Mouse (Mus musculus) layer of hippocampus, adult 6 months (tissue): ENCODE measurements around the gene Zfp276. TPM values are rescaled to one million over a fixed set of nuclear protein-coding genes. Genes with fewer than 3 reads are reported as not detected.

ENCODE experiments used
- long read RNA-seq, 2 experiments: library from polyadenylated mRNA; unstranded; transcript quantifications; one replicate each; pipeline ENCODE4 v2.0.0; 2019 to 2020
- polyA plus RNA-seq: library from polyadenylated mRNA; unstranded; fragments of <200 nt; fragmentation: Nextera tagmentation; gene quantifications from 2 replicates; pipeline ENCODE4 v1.2.3, GENCODE M21; 2021

The Zfp276 gene
- 3.7 and 3.8 TPM in 2 replicates for polyA plus RNA-seq
- long read RNA-seq, experiment 1, full-length matches to known transcripts: 1 of 4 reads
- long read RNA-seq, experiment 1, partial matches to known transcripts: 1 of 4 reads
- long read RNA-seq, experiment 1, other reads (novel, unspliced or antisense): 2 of 4 reads
- long read RNA-seq, experiment 2, full-length matches to known transcripts: 17 of 61 reads
- long read RNA-seq, experiment 2, partial matches to known transcripts: 17 of 61 reads
- long read RNA-seq, experiment 2, other reads (novel, unspliced or antisense): 27 of 61 reads

GRCm38 (mm10) chr8:123254099-123254885, at the start of gene Zfp276, which contains the start of gene Vps9d1:
Zfp276 (plus strand) TSS chr8:123254195.
Vps9d1 (minus strand) TSS chr8:123254348.

DNA sequence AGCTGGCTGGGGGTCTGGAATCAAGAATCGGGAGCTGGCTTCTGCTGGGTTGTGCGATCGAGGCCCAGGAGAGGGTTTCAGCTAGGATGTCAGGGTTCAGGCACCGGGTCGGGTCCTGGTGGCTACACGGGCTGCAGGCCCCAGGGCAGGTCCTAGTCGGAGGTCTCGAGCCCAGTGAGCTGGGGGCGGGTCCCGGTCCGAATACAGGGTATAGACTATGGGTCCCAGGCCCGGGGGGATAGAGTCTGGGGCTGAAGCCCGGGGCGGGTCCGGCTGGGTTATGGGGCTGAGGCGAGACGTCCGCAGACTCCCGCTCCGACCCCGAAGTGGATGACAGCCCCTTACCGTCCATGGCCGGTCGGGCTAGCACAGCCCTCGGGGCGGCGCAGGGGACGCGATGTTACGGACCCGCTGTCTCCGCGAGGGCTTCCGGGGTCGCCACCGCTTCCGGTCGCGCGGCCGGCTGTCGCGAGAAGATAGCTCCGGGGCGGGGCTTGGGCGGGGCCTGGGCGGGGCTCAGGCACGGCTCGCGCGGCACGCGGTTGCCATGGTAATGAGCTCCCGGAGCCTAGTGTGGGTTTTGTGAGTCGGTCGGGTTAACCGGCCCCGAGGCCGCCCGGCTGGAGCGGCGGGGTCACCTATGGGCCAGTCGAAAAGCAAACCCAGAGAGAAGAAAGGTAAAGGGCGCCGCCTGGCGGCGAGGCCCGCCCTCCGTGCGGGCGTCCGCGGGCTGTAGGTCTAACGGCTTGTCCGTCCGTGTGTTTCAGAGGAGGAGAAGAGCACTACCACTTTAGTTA, 41.5 kb upstream of the Zfp276 start, which contains the start of the genes Chmp1a and Spata33:
Gene Chmp1a, minus strand, starts transcription at position 443 of the 797 bp plus-strand sequence.
Gene Spata33, plus strand, starts transcription at position 512 of the 797 bp plus-strand sequence.

GRCm38 (mm10) chr8:123224278-123225266, 29.4 kb upstream of the Zfp276 start, which contains the start of gene Cdk10:
Cdk10 (plus strand) TSS chr8:123224842.

GRCm38 (mm10) chr8:123235520-123236497, 18.2 kb upstream of the Zfp276 start, which contains the start of gene Spata2l:
Spata2l (minus strand) TSS chr8:123236233.

DNA sequence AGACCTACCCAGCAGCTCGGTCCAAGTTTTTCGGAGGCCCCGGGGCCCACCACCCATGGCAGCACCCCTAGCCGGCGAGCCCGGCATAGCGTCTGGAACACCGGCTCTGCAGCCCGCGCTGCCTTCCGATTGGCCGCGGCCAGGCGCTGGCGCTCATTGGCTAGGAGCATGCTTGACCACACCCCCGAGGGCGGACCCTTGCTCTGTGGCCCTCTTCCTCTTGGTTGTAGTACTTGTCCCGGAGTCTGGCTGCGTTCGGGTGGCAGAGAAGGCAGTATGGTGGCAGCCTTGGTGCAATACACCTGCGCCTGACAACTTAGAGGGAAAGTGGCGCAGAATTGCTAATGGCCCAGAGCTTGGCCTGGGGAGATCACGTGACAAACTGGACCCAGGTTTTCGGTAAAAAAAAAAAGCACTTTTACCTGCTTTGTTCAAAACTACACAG, 64.5 kb downstream of the Zfp276 start, which contains the start of gene Fanca:
Gene Fanca, minus strand, starts transcription at position 110 of the 445 bp plus-strand sequence.

Other genes starting within 250 kb of the Zfp276 start
- gene Ankrd11, start 211.9 kb upstream of the Zfp276 start, polyA plus RNA-seq: 16.4 and 17.5 TPM in 2 replicates
- gene Spg7, start 191.3 kb upstream of the Zfp276 start, polyA plus RNA-seq: 16.7 and 17.1 TPM in 2 replicates
- gene Rpl13, start 151.8 kb upstream of the Zfp276 start, polyA plus RNA-seq: 1,998 and 2,381 TPM in 2 replicates
- gene Cpne7, start 136.8 kb upstream of the Zfp276 start, polyA plus RNA-seq: 65.9 and 75.3 TPM in 2 replicates
- 3.3 and 3.8 TPM in 2 replicates for gene Sult5a1, start 95.9 kb upstream of the Zfp276 start, polyA plus RNA-seq
- 0.11 TPM in 1 of 2 replicates, not detected in the other for gene Dpep1, start 68.0 kb upstream of the Zfp276 start, polyA plus RNA-seq
- gene Chmp1a, start 41.4 kb upstream of the Zfp276 start, polyA plus RNA-seq: 128 and 136 TPM in 2 replicates
- 10.6 and 10.8 TPM in 2 replicates for gene Spata33, start 41.4 kb upstream of the Zfp276 start, polyA plus RNA-seq
- 59.9 and 65.7 TPM in 2 replicates for gene Cdk10, start 29.4 kb upstream of the Zfp276 start, polyA plus RNA-seq
- 35.5 and 45.6 TPM in 2 replicates for gene Spata2l, start 18.0 kb upstream of the Zfp276 start, polyA plus RNA-seq
- gene Vps9d1, start 153 bp downstream of the Zfp276 start, polyA plus RNA-seq: 17.9 and 24.9 TPM in 2 replicates
- 0.63 and 0.97 TPM in 2 replicates for gene Fanca, start 64.4 kb downstream of the Zfp276 start, polyA plus RNA-seq
- gene Spire2, start 78.5 kb downstream of the Zfp276 start, polyA plus RNA-seq: 2.0 and 2.2 TPM in 2 replicates
- 340 and 366 TPM in 2 replicates for gene Tcf25, start 119.6 kb downstream of the Zfp276 start, polyA plus RNA-seq
- gene Mc1r, start 152.9 kb downstream of the Zfp276 start, polyA plus RNA-seq: not detected in 2 replicates
- 353 and 392 TPM in 2 replicates for gene Tubb3, start 157.2 kb downstream of the Zfp276 start, polyA plus RNA-seq
- gene Def8, start 169.3 kb downstream of the Zfp276 start, polyA plus RNA-seq: 12.1 and 12.9 TPM in 2 replicates
- 5.5 and 6.6 TPM in 2 replicates for gene Afg3l1, start 223.7 kb downstream of the Zfp276 start, polyA plus RNA-seq